Mouse (Mus musculus) heart, adult 18-20 months (tissue): Measurements from ENCODE around the gene Tle2. TPM values are rescaled to one million over a fixed set of nuclear protein-coding genes. Genes with fewer than 3 reads are reported as not detected.

ENCODE experiments used
- DNase-seq, 2 experiments: peaks; one replicate each; pipeline ENCODE4 v3.0.0; 2021 to 2022; ENCODE audit warnings: mixed read lengths in 1 of 2
- total RNA-seq, 2 experiments: library from RNA; stranded (reverse); gene quantifications; 2 replicates each; pipeline ENCODE4 v1.2.3; 2021

The Tle2 gene
- total RNA-seq, 2 experiments from 2014 or later: 4.7 to 7.1 TPM

DNA sequence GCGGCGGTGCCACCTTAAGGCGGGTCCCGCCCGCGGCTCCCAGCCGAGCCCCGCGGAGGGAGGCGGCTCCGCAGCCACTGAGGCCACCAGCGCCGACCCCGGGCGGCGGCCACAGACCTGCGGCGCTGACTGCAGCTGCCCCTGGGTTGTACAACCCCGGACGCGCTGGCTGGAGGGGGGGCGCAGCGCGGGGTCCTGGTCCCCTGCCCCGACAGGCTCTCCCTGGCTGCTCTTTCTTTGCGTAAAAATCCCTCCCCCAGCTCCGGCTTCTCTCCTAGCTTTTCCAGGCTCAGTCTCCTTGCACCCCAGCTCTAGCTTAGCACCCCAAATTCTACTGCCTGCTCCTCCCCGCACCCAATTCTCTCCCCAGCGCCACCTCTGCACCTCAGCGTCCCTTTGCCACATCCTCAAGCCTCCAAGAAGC lies 859 bp downstream of the Tle2 start:
- peak; percentile 62 to 65 for DNase-seq

DNA sequence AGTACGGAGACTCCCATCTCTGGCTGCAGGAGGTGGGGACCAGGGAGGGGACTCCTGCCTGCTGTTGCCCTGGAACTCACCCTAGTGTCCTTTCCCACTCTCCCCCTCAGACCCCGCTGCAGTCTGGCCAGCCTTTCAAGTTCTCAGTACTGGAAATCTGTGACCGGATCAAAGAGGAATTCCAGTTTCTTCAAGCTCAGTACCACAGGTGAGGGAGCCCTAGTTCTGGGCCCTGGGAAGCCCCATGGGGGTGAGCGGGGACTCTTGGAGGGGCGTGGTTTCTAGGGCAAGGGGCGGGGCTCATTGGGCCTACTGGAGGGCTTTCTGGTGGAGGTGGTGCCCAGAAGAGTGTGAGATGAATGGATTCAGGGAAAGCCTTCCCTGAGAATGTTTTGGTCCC lies 1.3 kb downstream of the Tle2 start:
- peak in 1 of 2 experiments; percentile 45 for DNase-seq

DNA sequence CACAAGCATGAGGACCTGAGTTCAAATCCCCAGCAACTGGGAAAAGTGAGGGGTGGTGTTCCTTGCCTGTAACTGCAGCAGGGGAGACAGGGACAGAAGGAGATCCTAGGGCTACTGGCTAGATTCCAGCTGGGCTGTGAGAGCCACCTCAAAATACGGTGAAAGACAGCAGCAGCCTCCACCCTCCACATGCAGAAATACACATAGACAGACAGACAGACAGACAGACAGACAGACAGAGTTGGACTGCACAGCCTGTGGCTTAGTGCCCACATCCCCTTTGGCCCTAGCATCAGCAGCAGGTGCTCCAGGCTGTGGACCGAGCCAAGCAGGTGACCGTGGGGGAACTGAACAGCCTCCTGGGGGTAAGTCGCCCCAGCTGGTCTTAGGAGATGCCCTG lies 5.6 kb downstream of the Tle2 start:
- no peak for DNase-seq

DNA sequence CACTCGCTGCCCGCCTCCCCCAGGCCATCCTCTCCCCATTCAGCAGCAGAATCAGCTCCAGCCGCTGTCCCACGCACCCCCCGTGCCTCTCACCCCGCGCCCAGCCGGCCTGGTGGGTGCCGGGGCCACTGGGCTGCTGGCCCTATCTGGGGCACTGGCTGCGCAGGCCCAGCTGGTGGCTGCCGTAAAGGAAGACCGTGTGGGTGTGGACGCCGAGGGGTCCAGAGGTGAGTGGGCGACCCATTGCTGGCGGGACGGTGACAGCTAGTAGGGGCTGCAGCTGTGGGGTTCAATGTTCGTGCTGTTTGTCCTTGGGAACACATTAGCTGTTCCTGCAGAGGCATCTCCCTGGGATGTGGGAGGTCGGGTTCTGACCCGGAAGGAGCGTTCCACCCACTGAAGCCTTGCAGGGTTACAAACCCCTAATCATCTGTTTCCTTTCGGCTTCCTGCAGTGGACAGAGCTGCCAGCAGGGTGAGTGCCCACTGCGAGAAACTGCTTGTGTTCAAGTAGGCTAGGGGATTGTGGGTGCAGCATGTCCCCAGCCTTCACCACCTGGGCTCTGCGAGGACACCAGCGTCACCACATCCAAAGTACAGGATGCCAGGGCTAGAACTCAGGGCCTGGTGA lies 6.2 kb downstream of the Tle2 start:
- no peak for DNase-seq

DNA sequence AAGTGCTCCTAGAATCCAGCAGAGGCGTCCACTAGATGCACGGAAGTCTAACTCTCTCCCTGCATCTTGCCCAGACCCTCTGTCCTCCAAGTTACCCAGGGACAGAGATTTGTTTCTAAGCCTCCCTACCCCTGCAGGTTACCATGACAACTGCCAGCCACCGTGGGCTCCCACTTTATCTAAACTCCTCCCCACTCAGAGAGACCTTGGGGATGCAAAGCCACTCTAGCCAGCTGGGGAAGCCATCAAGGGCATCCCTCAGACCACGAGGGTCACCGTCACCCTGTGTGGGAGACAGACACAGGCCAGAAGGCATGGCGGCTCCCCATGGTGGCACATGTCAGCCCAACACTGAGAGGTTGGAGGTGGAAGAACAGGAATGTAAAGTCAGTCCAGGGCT lies 9.0 kb downstream of the Tle2 start:
- DNase-seq: no peak

DNA sequence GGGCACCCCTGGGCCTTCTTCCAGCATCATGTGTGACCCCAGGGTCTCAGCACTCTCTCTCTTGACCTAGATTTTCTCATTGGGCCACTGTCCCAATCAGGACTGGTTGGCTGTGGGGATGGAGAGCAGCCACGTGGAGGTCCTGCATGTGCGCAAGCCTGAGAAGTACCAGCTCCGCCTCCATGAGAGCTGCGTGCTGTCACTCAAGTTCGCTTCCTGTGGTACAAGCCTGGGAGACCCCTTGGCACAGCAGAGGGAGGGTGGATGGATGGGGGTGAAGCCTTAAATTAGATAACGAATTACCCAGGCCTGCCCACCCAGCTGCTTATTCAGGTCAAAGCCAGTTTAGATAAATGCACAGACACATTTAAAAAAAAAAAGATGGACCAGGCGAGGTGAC lies 14.4 kb downstream of the Tle2 start:
- no peak for DNase-seq

DNA sequence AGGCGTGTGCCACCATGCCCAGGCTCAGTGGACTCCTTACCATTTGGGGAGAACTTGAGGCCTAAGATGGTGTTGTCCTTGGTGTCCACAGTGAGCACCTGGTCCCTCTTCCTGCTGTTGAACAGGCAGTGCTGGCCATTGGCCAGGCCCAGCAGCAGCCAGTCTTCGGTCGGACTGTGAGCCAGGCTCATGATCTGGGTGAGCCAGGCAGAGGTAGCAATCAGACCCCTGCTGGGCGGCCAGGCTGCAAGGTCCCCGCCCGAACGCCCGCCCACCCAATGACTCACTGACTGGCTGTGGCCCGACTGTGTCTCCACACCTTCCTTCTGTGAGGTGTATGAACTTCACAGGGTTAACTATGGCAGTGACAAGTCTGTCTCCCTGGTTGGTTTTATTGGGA lies 17.5 kb downstream of the Tle2 start:
- no peak for DNase-seq

DNA sequence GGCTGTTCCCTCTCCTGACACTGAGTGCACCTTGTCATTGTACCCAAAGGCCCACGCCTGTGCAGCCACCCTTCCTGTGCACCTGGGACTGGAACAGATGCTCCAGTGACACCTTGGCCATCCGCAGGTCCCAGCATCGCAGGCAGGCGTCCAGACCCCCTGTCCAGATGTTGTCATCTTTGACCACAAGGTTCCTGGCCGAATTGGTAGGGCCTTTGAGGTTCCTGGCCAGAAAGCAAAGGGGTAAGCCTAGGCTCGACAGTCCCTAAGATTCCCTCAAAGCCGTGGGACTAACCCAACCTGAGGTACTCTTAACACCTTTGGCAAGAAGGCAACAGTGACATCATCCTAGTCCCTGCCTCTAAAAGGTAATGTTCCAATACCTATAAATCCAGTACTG lies 18.3 kb downstream of the Tle2 start:
- no peak for DNase-seq

DNA sequence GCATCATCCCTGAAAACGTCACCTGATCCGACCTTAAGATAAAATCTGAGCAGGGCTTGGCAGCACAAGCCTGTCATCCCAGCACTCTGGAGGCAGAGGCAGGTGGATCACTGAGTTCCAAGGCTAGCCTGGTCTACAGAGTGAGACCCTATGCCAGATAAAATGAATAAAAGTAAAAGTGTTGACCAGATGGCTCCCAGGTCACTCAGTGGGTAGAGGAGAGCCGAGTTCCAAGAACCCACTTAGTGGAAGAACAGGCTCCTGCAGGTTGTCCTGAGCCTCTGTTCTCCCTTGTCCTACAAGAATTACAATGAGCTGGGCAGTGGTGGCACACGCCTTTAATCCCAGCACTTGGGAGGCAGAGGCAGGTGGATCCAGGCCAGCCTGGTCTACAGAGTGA lies 18.9 kb downstream of the Tle2 start:
- no peak for DNase-seq

DNA sequence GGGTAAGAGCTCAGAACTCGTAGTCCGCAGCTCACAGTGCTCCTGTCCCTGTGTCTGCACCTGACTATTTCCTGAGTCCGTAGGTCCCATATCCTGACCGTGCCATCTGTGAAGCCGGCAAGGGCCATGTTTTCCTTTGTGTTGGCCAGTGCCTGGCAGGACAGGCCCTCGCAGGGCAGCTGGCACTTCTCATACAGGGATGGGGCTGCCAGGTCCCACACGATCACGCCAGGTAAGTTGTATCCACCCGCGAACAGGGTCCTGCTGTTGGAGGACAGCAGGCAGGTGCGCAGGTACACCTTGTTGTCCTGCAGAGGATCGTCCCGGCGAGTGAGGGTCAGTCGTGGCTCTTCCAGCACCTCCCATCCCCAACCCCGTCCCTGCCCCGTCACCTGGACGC lies 19.6 kb downstream of the Tle2 start:
- no peak for DNase-seq

DNA sequence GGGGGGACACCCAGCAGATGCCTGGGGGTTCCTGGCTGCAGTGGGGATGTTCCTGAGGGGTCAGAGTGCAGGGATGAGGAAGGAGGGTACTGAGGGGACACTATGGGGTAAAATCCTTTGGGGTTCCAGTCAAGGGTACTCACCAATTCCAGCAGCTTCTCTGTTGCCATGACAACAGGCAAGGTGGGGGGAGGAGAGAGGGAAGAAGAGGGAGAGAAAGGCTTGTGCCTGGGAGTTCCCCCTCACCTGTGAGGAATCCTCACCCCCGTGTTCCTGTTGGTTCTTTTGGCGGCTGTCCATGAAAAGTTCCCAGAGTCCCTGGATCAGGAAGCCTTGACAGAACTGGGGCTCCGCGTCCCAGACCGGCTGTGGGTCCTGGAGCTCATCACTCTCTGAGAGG lies 21.2 kb downstream of the Tle2 start:
- no peak for DNase-seq

DNA sequence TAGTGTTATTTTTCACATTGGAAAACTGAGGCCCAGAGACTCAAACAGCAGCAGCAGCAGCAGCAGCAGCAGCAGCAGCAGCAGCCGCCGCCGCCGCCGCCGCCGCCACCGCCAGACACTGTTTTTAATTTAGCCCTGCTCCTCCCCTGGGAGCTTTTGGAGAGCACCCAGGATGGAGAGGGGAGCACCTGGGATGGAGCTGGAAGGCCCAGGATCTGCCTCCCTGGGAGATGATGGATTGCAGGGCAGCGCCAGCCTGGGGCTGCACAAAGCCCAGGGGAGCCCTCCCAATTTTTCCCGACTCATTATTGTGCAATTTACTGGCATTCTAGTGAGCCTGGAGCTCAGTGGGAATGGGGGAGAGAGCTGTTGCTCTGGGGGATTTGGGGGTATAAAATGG lies 22.2 kb downstream of the Tle2 start:
- peak; percentile 69 to 72 for DNase-seq

DNA sequence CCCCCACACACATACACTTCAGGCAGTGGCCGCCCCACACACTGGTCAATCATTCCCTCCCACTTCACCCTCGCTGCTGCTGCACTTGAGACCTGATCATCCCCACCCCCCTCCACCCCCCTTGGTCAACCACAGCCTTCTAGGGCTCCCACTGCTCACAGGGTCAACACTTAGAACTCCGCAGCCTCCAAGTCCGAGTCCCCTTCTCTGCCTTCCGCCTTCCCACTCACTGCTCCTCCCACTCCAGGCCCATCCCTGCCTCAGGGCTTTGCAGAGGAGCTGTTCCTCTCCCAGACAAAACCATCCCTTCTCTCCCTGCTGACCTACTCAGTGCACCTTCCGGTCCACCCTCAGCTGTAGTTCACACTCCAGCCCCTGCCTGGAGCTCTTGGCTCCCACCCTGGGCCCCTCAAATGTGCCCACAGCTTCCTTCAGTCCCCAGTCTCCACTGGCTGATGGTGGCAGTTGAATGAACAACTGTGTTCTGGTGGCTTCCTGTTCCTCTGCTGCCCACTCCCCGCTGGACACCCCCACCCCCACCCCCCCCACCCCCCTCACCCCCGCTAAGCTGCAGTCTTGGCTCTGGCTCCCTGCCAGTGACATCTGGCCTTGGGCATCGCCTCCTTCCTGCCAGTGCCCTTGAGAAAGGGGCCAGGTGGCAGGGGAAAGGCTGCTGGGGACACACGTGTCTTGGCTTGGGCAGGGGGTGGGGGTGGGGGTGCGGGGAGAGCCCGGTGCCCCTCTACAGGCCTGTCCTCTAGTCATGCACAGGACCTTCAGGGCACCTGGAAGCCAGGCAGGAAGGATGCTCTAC lies 23.0 kb downstream of the Tle2 start:
- peak; percentile 66 for DNase-seq

DNA sequence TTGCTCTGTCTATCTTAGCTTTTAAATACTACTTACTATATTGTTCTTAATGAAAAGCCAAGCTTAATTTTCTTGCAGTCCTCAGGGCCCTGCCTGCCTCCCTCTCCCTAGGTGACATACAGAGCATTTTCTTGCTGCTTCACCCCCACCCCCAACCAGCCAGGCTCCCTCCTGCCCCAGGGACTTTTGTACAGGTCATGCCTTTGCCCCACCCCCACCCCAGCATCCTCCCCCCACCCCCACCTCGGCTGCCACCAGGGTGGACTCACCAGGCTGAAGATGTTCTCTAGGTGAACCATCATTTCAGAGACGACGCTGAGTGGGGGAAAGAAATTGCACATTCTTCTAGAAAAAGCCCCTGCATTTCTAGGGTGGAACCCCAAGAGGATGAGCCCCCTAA lies 24.0 kb downstream of the Tle2 start:
- DNase-seq: no peak

DNA sequence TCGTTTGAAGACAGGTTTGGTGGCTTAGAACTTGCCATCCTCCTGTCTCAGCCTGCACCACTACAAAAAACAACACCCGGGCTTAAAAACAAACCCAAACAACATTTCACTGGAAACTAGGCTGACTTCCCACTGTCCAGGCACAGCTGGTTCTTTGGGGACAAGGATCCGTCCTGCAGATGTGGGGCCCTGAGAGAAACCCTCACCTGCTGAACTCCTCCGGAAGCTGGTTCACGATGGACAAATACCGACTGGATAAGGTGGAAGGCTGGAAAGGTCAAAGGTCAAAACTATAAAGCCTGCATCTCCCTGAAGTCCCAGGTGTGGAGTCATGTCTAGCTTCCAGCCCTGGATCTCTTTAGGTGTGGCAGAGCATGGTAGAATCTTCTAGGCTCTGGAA lies 24.5 kb downstream of the Tle2 start:
- no peak for DNase-seq

DNA sequence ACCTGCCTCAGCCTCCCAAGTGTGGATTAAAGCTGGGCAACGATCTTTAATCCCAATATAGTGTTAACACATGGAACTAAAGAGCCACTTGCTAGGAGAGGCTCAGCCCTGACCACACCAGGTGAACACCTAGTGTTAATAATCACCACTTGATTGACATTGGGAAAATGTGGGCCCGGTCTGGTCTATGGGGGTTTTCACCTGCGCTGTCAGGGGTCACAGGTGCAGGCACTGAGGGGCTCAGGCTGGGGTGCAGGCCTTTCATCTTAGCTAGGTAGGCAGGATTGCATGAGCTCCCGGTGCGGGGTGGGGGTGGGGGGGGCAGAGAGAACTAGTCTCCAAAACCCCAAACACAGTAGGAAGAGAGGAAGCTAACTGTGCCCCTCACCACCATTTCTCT lies 25.3 kb downstream of the Tle2 start:
- no peak for DNase-seq

DNA sequence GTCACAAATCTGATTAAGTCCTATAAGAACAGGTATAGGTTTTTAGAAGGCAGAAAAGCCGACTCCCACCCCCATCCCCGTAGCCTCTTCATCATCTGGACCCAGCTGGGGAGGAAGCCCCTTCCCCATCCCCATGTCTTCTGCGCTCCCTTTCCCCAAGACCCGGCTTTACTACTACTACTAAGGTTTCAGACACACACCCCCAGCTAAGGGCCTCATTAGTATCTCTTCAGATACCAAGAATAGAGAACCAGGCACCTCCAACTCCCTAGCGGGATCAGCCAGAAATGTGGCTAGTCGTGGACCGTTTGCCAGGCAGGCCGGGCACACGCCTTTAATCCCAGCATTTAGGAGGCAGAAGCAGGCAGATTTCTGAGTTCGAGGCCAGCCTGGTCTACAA lies 25.7 kb downstream of the Tle2 start:
- peak in 1 of 2 experiments; percentile 17 for DNase-seq

DNA sequence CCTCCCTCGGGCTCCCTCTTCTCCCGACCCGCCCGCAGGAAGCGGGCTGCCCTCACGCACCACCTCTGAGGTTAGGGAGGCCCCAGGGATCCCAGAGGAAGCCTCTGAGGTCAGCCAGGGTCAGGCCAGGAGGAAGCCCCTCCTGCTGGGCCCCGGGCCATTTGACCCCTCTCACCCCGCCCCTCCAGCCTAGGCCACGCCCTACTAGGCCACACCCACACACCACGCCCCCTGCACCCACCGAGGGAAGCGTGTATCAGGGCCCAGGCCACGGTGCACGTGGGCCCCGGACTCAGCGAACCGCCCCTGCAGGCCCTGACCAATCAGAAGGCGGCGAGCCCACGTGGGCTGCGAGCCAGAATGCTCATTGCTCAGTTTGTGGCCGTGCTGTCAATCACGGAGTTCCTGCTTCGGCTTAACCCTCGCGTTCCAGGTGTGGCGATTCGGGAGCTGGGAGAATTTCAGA lies 26.4 kb downstream of the Tle2 start, which contains the start of gene Tle6:
TSS of gene Tle6 (minus strand) at position 336 of the 466 bp plus-strand sequence.
- peak; percentile 96 for DNase-seq

DNA sequence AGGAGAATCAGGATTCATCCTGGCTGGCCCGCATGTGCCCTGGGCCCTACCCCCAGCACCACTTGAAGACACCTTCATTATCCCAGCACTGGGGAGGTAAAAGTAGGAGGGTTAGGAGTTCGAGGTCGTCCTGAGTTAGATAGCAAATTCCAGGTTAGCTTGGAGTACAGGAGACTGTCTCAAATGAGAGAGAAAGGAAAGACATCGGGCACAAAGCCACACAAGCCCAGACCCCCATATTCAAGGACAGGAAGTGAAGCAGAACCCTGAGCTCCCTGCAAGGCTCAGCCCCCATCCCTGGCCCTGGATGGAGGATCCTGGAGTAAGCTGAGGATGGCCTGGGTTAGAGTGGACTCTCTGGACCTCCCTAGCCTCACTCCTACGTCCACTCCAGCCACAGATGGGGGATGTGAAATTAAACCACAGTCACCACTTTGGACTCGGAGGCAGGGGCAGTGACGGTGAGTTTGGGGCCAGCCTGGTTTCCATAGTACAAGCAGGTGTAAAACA lies 27.1 kb downstream of the Tle2 start:
- DNase-seq: no peak

DNA sequence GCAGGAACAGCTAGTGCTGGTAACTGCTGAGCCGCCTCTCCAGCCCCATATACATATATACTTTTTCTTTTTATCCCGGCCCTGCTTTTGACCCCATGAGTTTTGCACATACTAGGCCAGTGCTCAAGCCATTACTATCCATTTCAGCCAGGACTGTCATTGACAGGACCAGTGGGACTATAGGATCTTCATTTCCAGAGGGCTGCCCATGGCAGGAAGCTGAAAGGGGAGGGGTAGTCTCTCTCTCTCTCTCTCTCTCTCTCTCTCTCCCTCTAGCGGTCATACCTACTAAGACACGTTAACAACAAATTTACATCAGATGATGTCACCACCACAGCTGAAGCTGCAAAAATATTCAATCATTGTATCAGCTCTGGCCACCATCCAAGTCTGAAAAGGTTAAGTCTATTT lies 28.4 kb downstream of the Tle2 start:
- peak; percentile 37 to 61 for DNase-seq

DNA sequence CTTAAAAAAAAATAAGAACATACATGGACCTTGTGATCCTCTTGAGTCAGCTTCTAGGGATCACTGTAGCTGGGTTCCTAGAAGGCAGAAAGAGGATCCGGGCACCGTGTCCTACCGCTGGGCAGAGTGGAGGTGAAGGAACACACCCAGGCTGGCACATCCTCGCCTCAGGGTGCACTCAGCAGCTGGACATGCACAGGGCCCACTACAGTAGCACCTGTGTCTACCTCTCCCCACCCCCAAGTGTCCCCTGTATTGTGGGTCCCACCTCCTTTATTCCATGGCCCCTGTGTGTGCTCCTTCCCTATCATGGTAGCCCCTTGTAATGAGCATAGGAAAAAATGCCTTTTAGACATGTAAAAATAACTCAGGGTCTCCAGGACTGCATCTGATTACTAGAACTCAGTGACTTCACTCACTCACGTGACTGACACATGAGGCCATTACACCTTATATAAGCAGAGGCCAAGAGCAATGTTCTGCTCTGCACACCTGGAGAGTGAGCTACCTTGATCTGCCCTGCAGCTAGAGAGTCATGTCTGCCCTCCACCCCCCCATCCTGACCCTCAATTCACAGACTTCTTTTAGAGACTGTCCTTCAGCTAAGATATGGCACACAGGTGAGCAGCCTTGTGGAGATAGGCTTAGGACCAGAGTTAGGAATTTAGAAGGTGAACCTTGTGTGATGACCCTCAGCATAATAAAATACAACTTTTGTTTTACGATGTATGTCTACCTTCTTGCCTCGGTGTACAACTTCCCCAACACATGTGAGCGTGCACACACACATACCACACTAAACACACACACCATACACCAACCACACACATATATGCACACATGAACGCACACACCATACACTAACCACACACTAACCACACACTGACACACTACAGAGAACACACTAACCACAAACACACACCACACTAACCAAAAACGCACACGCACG lies 29.9 kb downstream of the Tle2 start:
- no peak for DNase-seq

DNA sequence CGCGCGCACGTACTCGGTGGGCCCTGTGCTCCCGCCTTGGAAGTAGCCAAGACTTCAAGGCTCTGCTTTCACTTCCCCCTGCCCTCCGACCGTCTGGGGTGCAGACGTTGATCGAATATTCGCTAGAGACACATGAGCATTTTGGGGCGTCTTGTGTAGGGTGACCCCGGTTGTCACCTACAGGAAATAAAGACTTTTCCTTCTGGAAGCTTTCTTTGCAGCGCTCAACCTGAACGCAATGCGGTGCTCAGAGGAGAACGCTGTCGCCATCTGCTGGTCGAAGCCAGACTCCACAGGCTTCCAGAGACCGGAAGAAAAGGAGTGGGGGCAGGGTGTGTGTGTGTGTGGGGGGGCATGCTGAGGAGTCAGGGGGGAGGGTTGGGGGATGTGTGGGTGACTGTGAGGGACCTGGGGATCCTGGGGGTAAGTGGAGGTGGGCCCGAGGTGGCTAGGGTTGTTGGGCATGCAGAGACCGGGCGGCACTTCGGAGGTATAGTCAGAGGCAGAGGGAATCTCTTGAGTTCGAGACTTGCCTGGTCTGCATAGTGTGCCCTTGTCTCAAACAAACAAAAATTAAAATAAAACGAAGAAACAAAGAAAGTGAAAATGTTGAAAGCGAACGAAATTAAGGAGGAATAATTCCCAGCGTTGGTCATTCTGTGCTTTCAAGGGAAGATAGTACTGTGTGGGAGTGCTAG lies 30.8 kb downstream of the Tle2 start:
- peak; percentile 90 to 94 for DNase-seq
